Mouse (Mus musculus): ENCODE results near the gene Lrfn2.

GRCm38 (mm10) chr17:48922905-48923304, 9.3 kb upstream of the Lrfn2 start:
- no peak for TF ChIP-seq HCFC1 (IDR thresholded peaks at IDR 0.05; ENCODE audit: low read depth, low read length)
- no peak for TF ChIP-seq POLR2A (IDR thresholded peaks at IDR 0.05; ENCODE audit: control insufficient read depth in 1 of 2, insufficient read depth in 1 of 2, low read depth in 1 of 2, low read length in 2 of 2, poor library complexity in 1 of 2)
- no peak for TF ChIP-seq CTCF (IDR thresholded peaks at IDR 0.05 in 2 of 3, conservative IDR thresholded peaks at IDR 0.05 in 1 of 3; ENCODE audit: control insufficient read depth in 1 of 3, insufficient read depth in 1 of 3, low read depth in 2 of 3, low read length in 3 of 3, poor library complexity in 1 of 3, severe bottlenecking in 1 of 3)
- TF ChIP-seq MEF2A (IDR thresholded peaks at IDR 0.05; ENCODE audit: extremely low read depth, insufficient replicate concordance, low read depth, low read length, poor library complexity, severe bottlenecking): no peak
- TF ChIP-seq POLR2AphosphoS5 (IDR thresholded peaks at IDR 0.05; ENCODE audit: borderline replicate concordance, low read depth, low read length): no peak
- TF ChIP-seq ZC3H11A (IDR thresholded peaks at IDR 0.05; ENCODE audit: low read depth, low read length): no peak
- TF ChIP-seq TBP (IDR thresholded peaks at IDR 0.05; ENCODE audit: low read depth, low read length): no peak
- no peak for TF ChIP-seq USF1 (IDR thresholded peaks at IDR 0.05; ENCODE audit: low read depth, low read length)
- no peak for TF ChIP-seq JUND (IDR thresholded peaks at IDR 0.05; ENCODE audit: low read depth, low read length)
- no peak for TF ChIP-seq GATA1 (IDR thresholded peaks at IDR 0.05; ENCODE audit: low read depth, low read length)
